Comparison of ENCODE assay signal across 11 mouse cellular contexts in genomic region chr7:125959294-125960048, GRCm38 (mm10).
DNase-seq lines count a peak whose midpoint lies in the region; ATAC-seq and TF ChIP-seq lines count a peak whose summit lies in the region.
"Had no signal": no experiment of that assay in that cellular context is flagged by ENCODE, and none has a peak within 500 bp of the region (broad histone marks: within the 10 kb centered on the region; RNA-seq: fewer than 3 reads in every experiment).

No protein-coding gene starts in this region.

- no peak for ATAC-seq in heart, postnatal 0 days (ENCODE audit: insufficient read depth, low read depth)
- no peak for ATAC-seq in heart, embryonic 12.5 days (ENCODE audit: insufficient number of reproducible peaks, low FRiP score)
- ATAC-seq in liver, embryonic 11.5 days (replicated peaks; ENCODE audit: low FRiP score), result no peak
- ATAC-seq in neural tube, embryonic 15.5 days (ENCODE audit: low FRiP score), result no peak
- ATAC-seq: activated CD4-positive, CD25-positive, alpha-beta regulatory T cell, adult 4 months had no signal

- H3K36me3 ChIP-seq in heart, postnatal 0 days (replicated peaks; ENCODE audit: control insufficient read depth, insufficient read depth, low read length), result no peaks in the 10 kb centered on the region
- H3K36me3 ChIP-seq in heart, embryonic 12.5 days, result no peaks in the 10 kb centered on the region
- H3K36me3 ChIP-seq in liver, embryonic 11.5 days (ENCODE audit: control insufficient read depth, insufficient read depth, low read length), result no peaks in the 10 kb centered on the region
- H3K36me3 ChIP-seq in neural tube, embryonic 15.5 days, result no peaks in the 10 kb centered on the region
- H3K36me3 ChIP-seq: liver, embryonic 13.5 days had no signal

- TF ChIP-seq EP300 in heart, postnatal 0 days (IDR thresholded peaks at IDR 0.05; ENCODE audit: low read depth), result no peak

- no peak for DNase-seq in heart, postnatal 0 days (ENCODE audit: low spot score)
- peak; percentile 38 for DNase-seq in liver
- DNase-seq in liver, embryonic 11.5 days (ENCODE audit: low spot score), result no peak
- DNase-seq in ES-CJ7 (ENCODE audit: low read depth, low spot score), result peak; percentile 19
- DNase-seq: liver, embryonic 13.5 days; right cerebral cortex, postnatal 4 days had no signal

- TF ChIP-seq CTCF in heart, postnatal 0 days (IDR thresholded peaks at IDR 0.05; ENCODE audit: low read depth), result peak; percentile 27; the same call in 1 of the 2 replicates
- TF ChIP-seq CTCF in bone marrow, adult 2 months (IDR thresholded peaks at IDR 0.05; ENCODE audit: control insufficient read depth, insufficient read depth, low read length), result peak; percentile 22; the same call in 1 of the 2 replicates

- no peak overlapping the region for H3K4me2 ChIP-seq in heart, postnatal 0 days (ENCODE audit: low read depth, low read length)
- no peak overlapping the region for H3K4me2 ChIP-seq in heart, embryonic 12.5 days
- H3K4me2 ChIP-seq in liver, embryonic 11.5 days, result no peak overlapping the region
- H3K4me2 ChIP-seq in neural tube, embryonic 15.5 days, result no peak overlapping the region
- H3K4me2 ChIP-seq: liver, embryonic 13.5 days had no signal

- H3K27ac ChIP-seq in heart, postnatal 0 days (ENCODE audit: low read depth), result no peak overlapping the region
- H3K27ac ChIP-seq in heart, embryonic 12.5 days (ENCODE audit: poor library complexity, severe bottlenecking), result no peak overlapping the region
- H3K27ac ChIP-seq in liver, embryonic 11.5 days (ENCODE audit: low read depth, low read length), result no peak overlapping the region
- H3K27ac ChIP-seq in bone marrow, adult 2 months (ENCODE audit: control insufficient read depth, insufficient read depth, low read depth, low read length, poor library complexity), result no peak overlapping the region
- H3K27ac ChIP-seq in neural tube, embryonic 15.5 days (replicated peaks), result no peak overlapping the region
- H3K27ac ChIP-seq: left cerebral cortex, adult 2 months; liver, embryonic 13.5 days had no signal

- H3K27me3 ChIP-seq in heart, postnatal 0 days (ENCODE audit: control insufficient read depth, insufficient read depth, low read length), result no peaks in the 10 kb centered on the region
- peaks cover 10% of the 10 kb centered on the region; the same call in 1 of the 2 replicates for H3K27me3 ChIP-seq in heart, embryonic 12.5 days (replicated peaks)
- H3K27me3 ChIP-seq in liver, embryonic 11.5 days (replicated peaks; ENCODE audit: control insufficient read depth, insufficient read depth, low read length), result 0 out of 2 replicates have a peak, but pooled peaks cover 2% of the 10 kb centered on the region
- H3K27me3 ChIP-seq in neural tube, embryonic 15.5 days (replicated peaks), result no peaks in the 10 kb centered on the region

- H3K4me1 ChIP-seq in heart, postnatal 0 days (ENCODE audit: control insufficient read depth, insufficient read depth), result peaks cover 5% of the 10 kb centered on the region; the same call in 1 of the 2 replicates
- peaks cover 11% of the 10 kb centered on the region for H3K4me1 ChIP-seq in heart, embryonic 12.5 days (replicated peaks)
- H3K4me1 ChIP-seq in liver, embryonic 11.5 days (replicated peaks; ENCODE audit: control insufficient read depth, insufficient read depth, low read length), result no peaks in the 10 kb centered on the region
- H3K4me1 ChIP-seq in bone marrow, adult 2 months (ENCODE audit: control insufficient read depth, insufficient read depth, low read length), result no peaks in the 10 kb centered on the region
- H3K4me1 ChIP-seq in neural tube, embryonic 15.5 days, result peaks cover 5% of the 10 kb centered on the region; the same call in 1 of the 2 replicates
- H3K4me1 ChIP-seq: liver, embryonic 13.5 days had no signal

- 50% methylated on average over 18 of the region's 18 CpGs for WGBS in heart, postnatal 0 days
- 54% methylated on average over 18 of the region's 18 CpGs for WGBS in heart, embryonic 12.5 days
- WGBS in liver, embryonic 11.5 days, result 57% methylated on average over 17 of the region's 18 CpGs
- WGBS in bone marrow, adult 2 months, result 60% methylated on average over 18 of the region's 18 CpGs
- WGBS in neural tube, embryonic 15.5 days, result 57% methylated on average over 17 of the region's 18 CpGs

- H3K4me3 ChIP-seq in heart, postnatal 0 days (ENCODE audit: low read depth, low read length), result no peak overlapping the region
- H3K4me3 ChIP-seq in heart, embryonic 12.5 days, result no peak overlapping the region
- no peak overlapping the region for H3K4me3 ChIP-seq in liver, embryonic 11.5 days (ENCODE audit: low read depth, low read length)
- H3K4me3 ChIP-seq in bone marrow, adult 2 months (replicated peaks; ENCODE audit: control insufficient read depth, low read depth, low read length), result no peak overlapping the region
- no peak overlapping the region for H3K4me3 ChIP-seq in neural tube, embryonic 15.5 days (replicated peaks)
- H3K4me3 ChIP-seq: left cerebral cortex, adult 2 months; liver, embryonic 13.5 days had no signal

- no peaks in the 10 kb centered on the region for H3K9me3 ChIP-seq in heart, postnatal 0 days (replicated peaks; ENCODE audit: control insufficient read depth, low read length)
- no peaks in the 10 kb centered on the region for H3K9me3 ChIP-seq in heart, embryonic 12.5 days (replicated peaks)
- no peaks in the 10 kb centered on the region for H3K9me3 ChIP-seq in liver, embryonic 11.5 days (ENCODE audit: control insufficient read depth, low read length)
- H3K9me3 ChIP-seq in neural tube, embryonic 15.5 days (replicated peaks), result no peaks in the 10 kb centered on the region
- H3K9me3 ChIP-seq: liver, embryonic 13.5 days had no signal

- H3K9ac ChIP-seq in heart, postnatal 0 days (replicated peaks; ENCODE audit: low read depth, low read length), result no peak overlapping the region
- H3K9ac ChIP-seq in heart, embryonic 12.5 days, result no peak overlapping the region
- no peak overlapping the region for H3K9ac ChIP-seq in liver, embryonic 11.5 days (ENCODE audit: low read depth, low read length)
- H3K9ac ChIP-seq in neural tube, embryonic 15.5 days (replicated peaks), result no peak overlapping the region
- H3K9ac ChIP-seq: liver, embryonic 13.5 days had no signal

- TF ChIP-seq POLR2A in bone marrow, adult 2 months (IDR thresholded peaks at IDR 0.05; ENCODE audit: borderline replicate concordance, control insufficient read depth, low read depth, low read length), result no peak

Comparison
In these comparisons a context has a peak if more than half of its experiments do, and no peak if none do; other contexts are left out.
1. DNase-seq: peak in liver (single experiment) and ES-CJ7 (single experiment); none in heart, postnatal 0 days (single experiment) and liver, embryonic 11.5 days (single experiment).